Mouse (Mus musculus): ENCODE measurements at regions not wholly inside any gene's neighbourhood (a gene's known extent, or its start where the extent isn't known, plus 50 kb on each side); places are given as distances from the start of the nearest gene placed in this dataset.

DNA sequence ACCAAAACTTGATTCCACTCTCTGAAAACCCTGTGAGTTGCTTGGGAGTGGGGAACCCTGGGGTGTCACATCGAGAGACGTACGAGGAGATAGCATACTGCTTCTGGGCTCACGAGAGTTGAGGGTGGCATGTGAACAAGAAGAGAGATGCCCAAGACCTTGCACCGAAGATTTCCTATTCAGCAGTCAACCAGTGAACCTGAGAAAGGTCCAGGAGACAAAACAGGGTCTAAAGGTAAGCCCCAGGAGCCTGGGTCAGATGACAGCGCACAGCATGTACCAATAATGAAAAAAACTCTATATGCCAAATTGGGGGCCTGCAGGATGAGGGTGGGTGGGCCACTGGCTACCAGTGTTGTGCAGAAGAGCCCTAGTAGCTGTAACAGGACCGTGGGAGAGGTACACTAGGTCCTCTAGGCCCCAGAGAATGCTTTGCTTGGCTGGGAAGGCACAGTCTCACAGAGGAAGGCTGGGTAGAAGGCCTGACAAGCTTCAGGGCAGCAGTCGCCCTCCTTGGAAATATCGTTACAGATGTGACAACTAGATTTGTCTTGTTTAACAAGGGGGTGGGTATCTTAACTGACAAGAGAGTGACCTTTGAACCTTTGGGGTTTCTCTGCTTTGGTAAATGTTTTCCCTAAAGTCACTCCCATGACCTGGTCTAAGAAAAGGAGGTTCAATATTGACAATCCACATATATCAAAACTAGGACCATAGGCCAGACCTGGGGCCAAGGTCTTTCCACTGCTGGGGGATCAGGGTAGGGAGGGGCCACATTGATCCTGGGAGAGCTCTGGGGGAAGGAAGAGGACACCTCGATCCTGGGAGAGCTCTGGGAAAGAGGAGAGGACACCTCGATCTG lies 93.1 kb downstream of the Zfp706 start:
- no peak for DNase-seq

- no peak for DNase-seq
Observed at GRCm38 (mm10) chr15:36913308-36913707, 94.3 kb downstream of the Zfp706 start.

- DNase-seq: no peak
Observed at GRCm38 (mm10) chr15:36910272-36910671, 97.3 kb downstream of the Zfp706 start.

GRCm38 (mm10) chr15:36909494-36909893 lies 98.1 kb downstream of the Zfp706 start:
- DNase-seq: no peak

- DNase-seq: no peak
Observed at GRCm38 (mm10) chr15:36906789-36907188, 100.8 kb downstream of the Zfp706 start.

GRCm38 (mm10) chr15:36906052-36906451 lies 101.5 kb downstream of the Zfp706 start:
- no peak for DNase-seq

DNA sequence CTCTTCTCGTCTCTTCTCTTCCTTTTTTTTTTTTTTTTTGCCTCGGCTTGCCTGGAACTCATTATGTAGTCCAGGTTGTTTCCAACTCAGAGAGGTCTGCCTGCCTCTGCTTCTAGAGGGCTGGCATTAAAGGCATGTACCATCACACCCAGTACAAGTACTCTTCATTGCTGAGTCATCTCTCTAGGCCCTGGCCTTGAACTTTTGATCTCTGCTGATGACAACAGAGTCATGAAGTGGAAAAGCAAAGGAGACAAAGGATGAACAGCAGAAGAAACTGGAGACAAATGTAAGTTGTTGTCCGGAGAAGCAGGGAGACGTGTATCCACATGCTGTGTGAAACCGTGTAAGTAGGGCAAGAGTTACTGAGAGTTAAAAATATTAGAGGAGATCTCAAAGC lies 103.7 kb downstream of the Zfp706 start:
- DNase-seq: no peak

DNA sequence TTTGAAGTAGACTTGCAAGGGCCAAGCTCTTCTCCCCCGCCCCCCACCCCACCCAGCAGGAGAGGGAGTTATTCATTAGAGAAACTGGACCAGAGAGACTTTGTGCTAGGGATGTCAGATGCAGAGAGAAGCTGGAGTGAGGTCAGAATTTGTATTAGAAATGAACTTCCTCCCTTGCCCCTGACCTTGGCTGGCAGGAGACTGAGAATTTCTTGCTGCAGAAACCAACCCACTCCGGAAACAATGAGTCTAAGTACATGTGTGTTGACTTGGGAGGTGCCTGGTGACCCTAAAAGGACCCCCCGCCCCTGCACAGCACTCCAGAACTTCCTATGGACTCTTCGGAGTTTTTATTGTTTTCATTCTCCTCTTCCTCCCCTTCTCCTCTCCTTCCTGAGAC lies 104.3 kb downstream of the Zfp706 start:
- DNase-seq: no peak

- peak; percentile 66 to 67 for DNase-seq
Observed at GRCm38 (mm10) chr15:36901830-36902285, 105.7 kb downstream of the Zfp706 start.

DNA sequence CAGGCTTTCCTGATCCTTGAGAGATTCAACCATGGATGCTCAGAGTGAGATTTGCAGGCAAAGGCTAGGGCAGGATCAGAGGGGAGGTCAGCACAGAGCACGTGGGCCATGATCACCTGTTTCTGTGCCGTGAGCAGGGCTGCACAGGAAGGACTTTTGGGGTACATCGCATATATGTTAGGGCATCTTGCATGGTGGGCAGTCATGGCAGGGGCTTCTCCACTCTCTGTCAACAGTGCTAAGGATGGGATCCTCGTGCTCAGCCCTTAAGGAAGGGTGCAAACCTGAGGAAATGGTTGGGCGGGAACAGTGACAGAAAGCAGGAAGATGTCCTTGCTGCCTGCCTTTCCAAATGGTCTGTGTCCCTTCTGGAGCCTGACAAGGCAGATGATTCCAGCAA lies 106.2 kb downstream of the Zfp706 start:
- DNase-seq: peak in 1 of 2 experiments; percentile 21

DNA sequence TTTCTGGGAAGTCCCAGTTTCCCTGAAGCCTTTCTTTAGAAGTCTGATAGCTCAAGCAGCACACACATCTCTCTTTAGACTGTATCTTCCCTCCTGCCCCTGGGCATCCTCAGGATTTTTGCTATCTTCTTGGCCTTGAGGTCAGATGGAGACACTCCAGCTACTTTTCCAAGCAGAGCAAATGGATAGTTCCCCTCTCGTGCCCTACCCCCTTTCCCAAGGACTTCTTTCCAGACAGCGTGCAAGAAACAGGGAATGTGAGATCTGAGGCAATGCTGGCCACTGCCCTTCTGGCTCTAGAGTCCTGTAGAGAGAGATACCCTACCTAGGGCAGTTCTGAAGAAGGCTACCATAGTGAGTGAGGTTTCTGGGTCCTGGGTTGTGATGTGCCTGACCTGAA lies 106.6 kb downstream of the Zfp706 start:
- no peak for DNase-seq

- DNase-seq: no peak
Observed at GRCm38 (mm10) chr15:36899882-36900281, 107.7 kb downstream of the Zfp706 start.

- no peak for DNase-seq
Observed at GRCm38 (mm10) chr15:36898857-36899523, 108.6 kb downstream of the Zfp706 start.

DNA sequence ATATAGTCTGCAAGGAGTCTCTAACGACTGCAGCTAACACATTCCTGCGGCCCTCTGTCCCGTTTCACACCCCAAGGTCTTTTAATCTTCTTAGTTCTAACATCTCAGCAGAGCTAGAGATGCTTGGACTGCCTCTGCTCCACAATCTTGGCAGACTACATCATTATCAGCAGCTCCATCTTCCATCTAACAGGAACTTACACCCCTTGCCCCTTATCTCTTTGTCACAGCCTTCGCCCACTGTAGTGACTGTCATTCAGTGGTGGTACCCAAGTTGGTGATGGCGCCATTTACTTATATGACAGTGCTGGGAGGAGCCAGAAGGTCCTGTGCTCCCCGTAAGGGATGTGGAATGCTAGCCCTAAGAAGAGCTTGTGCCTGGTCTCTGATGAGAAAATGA lies 109.2 kb downstream of the Zfp706 start:
- no peak for DNase-seq

GRCm38 (mm10) chr15:36896265-36896664 lies 111.3 kb downstream of the Zfp706 start:
- DNase-seq: no peak

GRCm38 (mm10) chr15:36895031-36895430 lies 112.5 kb downstream of the Zfp706 start:
- DNase-seq: no peak

DNA sequence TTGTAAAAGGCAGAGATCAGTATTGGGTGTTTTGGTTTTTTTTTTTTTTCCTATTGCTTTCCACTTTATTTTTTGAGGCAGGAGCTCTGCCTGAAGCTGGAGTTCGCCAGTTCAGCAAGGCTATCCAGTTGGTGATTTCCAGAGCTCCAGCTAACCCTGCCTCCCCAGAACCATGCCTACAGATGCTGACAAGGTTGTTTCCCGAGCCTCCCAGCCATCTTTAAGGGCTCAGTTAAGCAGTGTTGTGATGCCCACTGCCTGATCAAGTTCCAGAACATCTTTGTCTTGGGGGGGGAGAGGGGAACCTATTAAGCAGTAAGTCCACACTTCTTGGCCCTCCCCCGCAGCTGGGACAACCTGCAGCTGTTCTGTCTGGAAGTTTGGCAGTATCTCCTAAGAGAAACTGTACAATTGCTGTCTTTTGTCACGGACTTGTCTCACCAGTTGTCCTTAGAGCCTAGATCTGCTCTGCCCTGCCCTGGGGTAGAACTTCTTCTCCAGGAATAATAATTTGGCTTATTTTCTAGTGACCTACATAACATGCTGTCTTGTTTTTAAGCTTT lies 114.1 kb downstream of the Zfp706 start:
- DNase-seq: no peak

DNA sequence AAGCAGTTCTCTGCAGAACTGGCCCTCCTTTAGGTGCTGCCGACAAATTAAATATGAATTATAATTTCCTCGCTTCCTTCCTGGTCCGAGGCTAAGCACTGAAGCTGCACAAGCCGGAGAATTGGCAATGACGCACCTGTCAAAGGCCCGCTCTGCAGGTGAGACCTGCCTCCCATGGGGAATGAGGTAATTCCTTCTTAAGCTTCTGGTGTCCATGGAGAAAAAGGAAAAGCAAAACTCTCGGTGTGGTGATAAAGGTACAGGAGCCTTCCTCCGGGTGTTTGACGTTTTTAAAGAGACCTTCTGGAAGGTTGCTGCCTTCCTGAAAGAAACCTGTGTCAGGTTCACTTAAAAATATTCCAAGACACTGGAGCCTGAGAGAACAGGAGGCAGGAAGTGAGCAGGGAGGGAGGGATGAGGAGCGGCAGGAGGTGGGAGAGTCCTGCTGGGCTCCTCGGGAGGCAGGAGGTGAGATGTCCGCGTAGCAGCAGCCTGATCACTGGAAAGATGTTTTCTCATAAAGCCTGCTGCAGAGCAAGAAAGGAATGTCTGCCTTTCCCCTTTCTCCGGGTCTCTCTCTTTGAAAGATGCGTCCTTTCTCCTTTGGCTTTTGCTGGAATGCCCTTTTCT lies 114.9 kb downstream of the Zfp706 start:
- peak; percentile 60 to 64 for DNase-seq

DNA sequence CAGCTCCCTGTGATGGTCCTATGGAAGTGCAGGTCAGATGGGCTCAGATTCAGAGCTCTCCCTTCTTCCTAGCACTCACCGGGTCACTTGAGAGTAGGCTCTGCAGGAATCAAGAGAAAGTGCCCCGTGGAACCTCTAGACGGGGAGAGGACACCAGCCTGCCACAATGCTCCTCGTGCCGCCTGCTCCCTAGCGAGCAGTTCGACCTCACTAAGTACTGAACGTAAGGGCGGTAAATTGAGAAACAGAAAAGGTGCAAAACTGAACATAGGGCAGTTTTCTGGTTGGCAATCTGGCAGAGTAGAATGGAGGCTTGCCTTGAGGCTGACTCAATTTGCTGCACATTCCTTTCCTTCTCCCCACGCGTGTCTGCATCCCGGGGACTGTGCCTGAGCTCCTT lies 115.7 kb downstream of the Zfp706 start:
- DNase-seq: peak in 1 of 2 experiments; percentile 24

DNA sequence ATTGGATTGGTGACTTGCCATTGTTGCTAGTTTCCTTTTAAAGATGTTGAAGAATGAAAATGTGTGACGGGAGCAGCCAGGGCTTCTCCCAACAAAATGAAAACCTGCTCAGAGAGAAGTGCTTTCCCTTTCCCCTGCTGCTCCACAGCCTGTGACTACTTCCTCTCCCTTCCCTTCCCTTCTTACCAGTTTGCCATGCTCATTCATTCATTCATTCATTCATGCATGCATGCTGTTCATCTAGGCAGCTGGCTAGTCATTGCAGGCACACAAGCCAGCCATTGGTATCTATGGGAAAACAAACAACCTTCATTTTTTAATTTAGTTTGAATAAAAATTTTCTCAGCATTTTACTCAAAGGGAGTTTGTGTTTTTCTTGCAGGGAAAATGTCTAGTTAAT lies 116.3 kb downstream of the Zfp706 start:
- DNase-seq: no peak

DNA sequence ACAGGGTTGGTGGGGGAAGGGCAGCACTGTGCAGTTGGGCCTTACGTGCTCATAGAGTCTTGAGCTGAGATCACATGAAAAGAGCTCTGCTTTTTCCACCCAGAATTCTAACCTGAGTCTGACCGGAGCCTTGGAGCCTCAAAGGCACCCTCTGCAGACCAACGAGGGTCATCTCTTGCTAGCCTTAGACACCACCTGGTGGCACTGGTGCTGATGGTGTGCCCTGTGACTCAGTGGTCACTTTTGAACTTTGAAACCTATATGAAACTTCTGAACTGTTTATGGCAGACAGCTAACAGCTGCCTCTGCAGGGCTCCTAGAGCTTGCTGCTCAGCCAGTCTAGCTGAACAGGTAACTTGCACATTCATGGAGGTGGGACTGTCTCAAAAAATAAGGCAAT lies 118.5 kb downstream of the Zfp706 start:
- no peak for DNase-seq

DNA sequence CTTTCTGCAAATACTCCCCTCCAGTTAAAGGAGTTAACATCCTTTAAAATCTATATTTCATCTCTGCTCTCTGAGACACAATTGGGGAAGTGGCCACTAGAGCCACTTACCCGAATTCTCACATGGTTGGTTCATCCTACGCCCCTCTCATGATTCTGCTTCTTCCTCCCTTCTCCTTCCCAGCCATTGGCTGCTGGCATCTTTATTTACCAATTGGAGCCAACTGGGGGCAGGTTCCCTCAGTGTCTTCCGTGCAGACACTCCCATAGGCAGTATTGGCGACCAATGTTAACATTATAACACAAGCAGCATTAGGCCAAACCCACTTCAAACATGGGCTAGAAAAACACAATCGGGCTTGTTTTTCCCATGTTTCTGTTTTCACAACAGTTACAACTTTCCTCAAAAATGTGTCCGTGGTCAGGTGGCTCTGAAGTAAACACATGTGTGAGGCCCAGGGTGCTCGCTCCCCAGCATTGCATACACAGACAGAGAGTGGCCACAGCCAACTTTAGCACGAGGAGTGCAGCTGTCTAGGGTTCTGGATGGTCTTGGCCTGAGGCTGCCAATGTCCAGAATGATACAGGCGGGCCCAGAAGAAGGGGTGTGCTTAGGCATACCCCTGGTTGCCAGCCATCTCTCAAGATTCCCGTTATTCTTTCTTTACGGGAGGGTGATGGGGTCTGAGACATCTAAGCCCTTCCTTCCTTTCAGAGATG lies 119.1 kb downstream of the Zfp706 start:
- DNase-seq: no peak

All from cerebellum, postnatal 14 days (tissue).